Mouse (Mus musculus) CH12.LX (cell line): Measurements from ENCODE around the gene Prima1.

ENCODE experiments used
- CTCF ChIP-seq, 2 experiments: IDR thresholded peaks in 1 of 2; conservative IDR thresholded peaks in 1 of 2; 2 replicates each; pipeline ENCODE4 v1.5.1; 2011 to 2012; ENCODE audit warnings: low read depth in 2 of 2, low read length in 2 of 2, improper control_type of control experiment in 1 of 2, inconsistent platforms in 1 of 2, mild to moderate bottlenecking in 1 of 2, moderate library complexity in 1 of 2
- E2F4 ChIP-seq: IDR thresholded peaks from 2 replicates; pipeline ENCODE4 v1.6.1; 2011; ENCODE audit warnings: low read depth, low read length, improper control_type of control experiment; ENCODE audit not compliant: insufficient replicate concordance
- EP300 ChIP-seq: IDR thresholded peaks from 2 replicates; pipeline ENCODE4 v1.6.1; 2011; ENCODE audit warnings: low read length, improper control_type of control experiment
- KAT2A ChIP-seq: IDR thresholded peaks from 2 replicates; pipeline ENCODE4 v1.6.1; 2012; ENCODE audit warnings: low read length, improper control_type of control experiment, inconsistent platforms; ENCODE audit not compliant: insufficient replicate concordance
- MAX ChIP-seq: IDR thresholded peaks from 2 replicates; pipeline ENCODE4 v1.6.1; 2011; ENCODE audit warnings: low read length, improper control_type of control experiment
- MEF2A ChIP-seq: IDR thresholded peaks from 2 replicates; pipeline ENCODE4 v1.6.1; 2014; ENCODE audit warnings: low read depth, mild to moderate bottlenecking, inconsistent platforms, low read length, improper control_type of control experiment, borderline replicate concordance
- MXI1 ChIP-seq: IDR thresholded peaks from 2 replicates; pipeline ENCODE4 v1.6.1; 2011; ENCODE audit warnings: mild to moderate bottlenecking, low read depth, low read length, improper control_type of control experiment
- NRF1 ChIP-seq: IDR thresholded peaks from 2 replicates; pipeline ENCODE4 v1.6.1; 2014; ENCODE audit warnings: low read depth, mild to moderate bottlenecking, inconsistent platforms, low read length, improper control_type of control experiment, moderate library complexity
- POLR2A ChIP-seq: IDR thresholded peaks from 2 replicates; pipeline ENCODE4 v1.6.1; 2011; ENCODE audit warnings: low read depth, mild to moderate bottlenecking, improper control_type of control experiment, low read length
- SIN3A ChIP-seq: IDR thresholded peaks from 2 replicates; pipeline ENCODE4 v1.6.1; 2012; ENCODE audit warnings: low read length, improper control_type of control experiment, inconsistent platforms
- ZNF384 ChIP-seq: IDR thresholded peaks from 2 replicates; pipeline ENCODE4 v1.6.1; 2012; ENCODE audit warnings: low read depth, low read length, improper control_type of control experiment, inconsistent platforms

GRCm38 (mm10) chr12:103223671-103224070 lies 18.3 kb downstream of the Prima1 start:
- TF ChIP-seq MAX: no peak
- TF ChIP-seq ZNF384: no peak
- TF ChIP-seq CTCF (conservative IDR thresholded peaks at IDR 0.05 in 1 of 2, IDR thresholded peaks at IDR 0.05 in 1 of 2; ENCODE audit: low read depth in 2 of 2, low read length in 2 of 2): no peak
- TF ChIP-seq MEF2A: no peak
- no peak for TF ChIP-seq KAT2A
- TF ChIP-seq NRF1: no peak
- TF ChIP-seq EP300: no peak
- no peak for TF ChIP-seq MXI1
- no peak for TF ChIP-seq SIN3A
- TF ChIP-seq E2F4: no peak
- no peak for TF ChIP-seq POLR2A
